Mouse (Mus musculus) hindbrain, embryonic 11.5 days (tissue): Measurements from ENCODE around the gene Fcgr1. TPM values are rescaled to one million over a fixed set of nuclear protein-coding genes. Genes with fewer than 3 reads are reported as not detected.

Source experiments
- ATAC-seq: fragments of 200-750 bp; cut with Nextera tagmentation; 2 replicates; pipeline ENCODE4 v1.8.0; 2017; ENCODE audit warnings: mild to moderate bottlenecking, moderate TSS enrichment, moderate library complexity; ENCODE audit not compliant: low FRiP score
- DNase-seq: peaks from one replicate; pipeline ENCODE4 v3.0.0-alpha.2; 2015; ENCODE audit warnings: low spot score
- H3K27ac ChIP-seq: fragments of 300-500 bp; sonication (generic); 2 replicates; pipeline ENCODE4 v1.5.1; 2014; ENCODE audit warnings: mild to moderate bottlenecking, low read depth, low read length
- H3K27me3 ChIP-seq: fragments of 300-500 bp; sonication (generic); 2 replicates; pipeline ENCODE4 v1.6.1; 2014; ENCODE audit warnings: mild to moderate bottlenecking, low read length, moderate library complexity, mixed read lengths; ENCODE audit not compliant: control insufficient read depth, insufficient read depth
- H3K36me3 ChIP-seq: fragments of 300-500 bp; sonication (generic); 2 replicates; pipeline ENCODE4 v1.6.1; 2014; ENCODE audit warnings: mild to moderate bottlenecking, low read length, moderate library complexity, mixed read lengths; ENCODE audit not compliant: control insufficient read depth, insufficient read depth
- H3K4me1 ChIP-seq: fragments of 300-500 bp; sonication (generic); replicated peaks from 2 replicates; pipeline ENCODE4 v1.6.1; 2014; ENCODE audit warnings: low read length, mixed read lengths; ENCODE audit not compliant: control insufficient read depth, insufficient read depth
- H3K4me2 ChIP-seq: fragments of 300-500 bp; sonication (generic); replicated peaks from 2 replicates; pipeline ENCODE4 v1.6.1; 2014; ENCODE audit warnings: mild to moderate bottlenecking, low read depth, low read length
- H3K4me3 ChIP-seq: fragments of 300-500 bp; sonication (generic); 2 replicates; pipeline ENCODE4 v1.5.1; 2014; ENCODE audit warnings: low read depth, low read length
- H3K9ac ChIP-seq: fragments of 300-500 bp; sonication (generic); 2 replicates; pipeline ENCODE4 v1.6.1; 2014; ENCODE audit warnings: low read depth, low read length
- H3K9me3 ChIP-seq: fragments of 300-500 bp; sonication (generic); 2 replicates; pipeline ENCODE4 v1.6.1; 2016; ENCODE audit warnings: low read length; ENCODE audit not compliant: control insufficient read depth
- WGBS: fragments of 180-500 bp; shearing (Covaris S2); extraction: QIAGEN DNeasy Blood & Tissue Kit; methylation state at CpG from one replicate; pipeline ENCODE4 v1.1.7; 2014; 5-methylcytosine and 5-hydroxymethylcytosine counted together
- polyA plus RNA-seq: library from polyadenylated mRNA; unstranded; fragments of >200 nt; fragmentation: Nextera tagmentation; extraction: Ambion mirVana; gene quantifications from 2 replicates; pipeline ENCODE4 v1.2.1, GENCODE M21; 2014

Gene Fcgr1
- polyA plus RNA-seq, 1 experiment from 2014 or later = 1.9 TPM

GRCm38 (mm10) chr3:96312341-96313098 is 18.8 kb upstream of the Fcgr1 start:
- no peaks in the 10 kb centered on the region for H3K4me1 ChIP-seq
- no peak overlapping the region for H3K4me2 ChIP-seq
- H3K4me3 ChIP-seq = no peak overlapping the region
- H3K27me3 ChIP-seq = no peaks in the 10 kb centered on the region
- DNase-seq (no peak), ATAC-seq (no peak)
- no peak overlapping the region for H3K9ac ChIP-seq
- 66% methylated on average over 8 of the region's 8 CpGs for WGBS
- no peaks in the 10 kb centered on the region for H3K9me3 ChIP-seq
- no peak overlapping the region for H3K27ac ChIP-seq
- H3K36me3 ChIP-seq = no peaks in the 10 kb centered on the region

DNA sequence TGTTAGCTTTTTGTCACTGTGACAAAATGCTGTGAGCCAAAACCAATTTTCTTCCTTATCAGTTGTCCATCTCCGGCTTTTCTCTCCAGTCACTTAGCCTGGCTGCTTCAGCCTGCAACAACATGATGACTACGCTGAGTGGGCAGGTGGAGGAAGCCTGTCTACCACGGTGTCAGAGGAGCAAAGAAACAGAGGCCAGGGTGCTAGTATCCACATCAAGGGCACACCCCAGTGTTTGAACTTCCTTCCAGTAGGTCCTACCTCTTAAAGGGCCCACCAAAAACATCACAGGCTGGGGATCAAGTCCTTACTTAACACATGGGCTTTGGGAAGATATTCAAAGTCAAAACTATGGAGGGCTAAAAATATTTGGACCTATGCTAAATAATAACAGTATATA is 15.7 kb upstream of the Fcgr1 start:
- Histone ChIP-seq H3K9me3 (no peaks in the 10 kb centered on the region), H3K9ac (no peak overlapping the region), H3K4me2 (no peak overlapping the region), H3K27ac (no peak overlapping the region), H3K27me3 (no peaks in the 10 kb centered on the region), H3K4me3 (no peak overlapping the region), H3K4me1 (no peaks in the 10 kb centered on the region), H3K36me3 (no peaks in the 10 kb centered on the region)
- no peak for ATAC-seq
- 58% methylated on average over 3 of the region's 3 CpGs for WGBS
- no peak for DNase-seq

- WGBS = 87% methylated on average over 9 of the region's 9 CpGs
- no peaks in the 10 kb centered on the region for H3K27me3 ChIP-seq
- H3K36me3 ChIP-seq = no peaks in the 10 kb centered on the region
- DNase-seq (no peak), ATAC-seq (no peak)
- H3K9ac ChIP-seq = no peak overlapping the region
- no peaks in the 10 kb centered on the region for H3K9me3 ChIP-seq
- no peak overlapping the region for H3K4me2 ChIP-seq
- no peak overlapping the region for H3K27ac ChIP-seq
- H3K4me1 ChIP-seq = no peaks in the 10 kb centered on the region
- no peak overlapping the region for H3K4me3 ChIP-seq
Observed at GRCm38 (mm10) chr3:96306506-96306905, 12.7 kb upstream of the Fcgr1 start.

- Histone ChIP-seq H3K9me3 (no peaks in the 10 kb centered on the region), H3K27ac (no peak overlapping the region), H3K27me3 (no peaks in the 10 kb centered on the region), H3K9ac (no peak overlapping the region), H3K4me2 (no peak overlapping the region), H3K4me1 (no peaks in the 10 kb centered on the region), H3K36me3 (no peaks in the 10 kb centered on the region), H3K4me3 (no peak overlapping the region)
- ATAC-seq = no peak
- WGBS = 81% methylated on average over 5 of the region's 5 CpGs
- no peak for DNase-seq
Observed at GRCm38 (mm10) chr3:96302076-96302475, 8.3 kb upstream of the Fcgr1 start.

GRCm38 (mm10) chr3:96300706-96301529 is 7.1 kb upstream of the Fcgr1 start:
- H3K27ac ChIP-seq = no peak overlapping the region
- WGBS = 75% methylated on average over 26 of the region's 26 CpGs
- H3K4me1 ChIP-seq = no peaks in the 10 kb centered on the region
- ATAC-seq (no peak), DNase-seq (no peak)
- H3K9me3 ChIP-seq = no peaks in the 10 kb centered on the region
- H3K4me3 ChIP-seq = no peak overlapping the region
- H3K27me3 ChIP-seq = no peaks in the 10 kb centered on the region
- no peaks in the 10 kb centered on the region for H3K36me3 ChIP-seq
- H3K4me2 ChIP-seq = no peak overlapping the region
- H3K9ac ChIP-seq = no peak overlapping the region

DNA sequence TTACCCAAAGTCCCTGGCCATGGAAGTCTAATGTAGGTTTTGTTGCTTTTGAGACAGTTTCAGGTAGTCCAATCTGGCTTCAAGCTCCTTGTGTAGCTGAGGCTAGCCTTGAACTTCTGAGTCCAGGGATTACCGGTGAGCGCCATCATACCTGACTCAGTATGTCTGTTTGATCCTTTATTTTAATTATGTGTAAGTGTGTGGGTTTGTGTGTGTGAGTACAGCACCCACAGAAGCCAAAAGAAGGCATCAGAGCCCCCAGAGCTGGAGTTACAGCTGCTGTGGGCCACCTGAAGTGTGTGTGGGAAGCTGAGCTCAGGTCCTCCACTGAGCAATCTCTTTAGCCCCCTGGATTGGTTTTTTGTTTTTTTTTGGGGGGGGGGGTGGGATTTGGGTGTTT is 5.8 kb upstream of the Fcgr1 start:
- ATAC-seq (no peak), DNase-seq (no peak)
- WGBS = 98% methylated on average over 2 of the region's 2 CpGs
- Histone ChIP-seq H3K4me3 (no peak overlapping the region), H3K4me1 (no peaks in the 10 kb centered on the region), H3K27ac (no peak overlapping the region), H3K9me3 (no peaks in the 10 kb centered on the region), H3K9ac (no peak overlapping the region), H3K4me2 (no peak overlapping the region), H3K36me3 (no peaks in the 10 kb centered on the region), H3K27me3 (no peaks in the 10 kb centered on the region)

DNA sequence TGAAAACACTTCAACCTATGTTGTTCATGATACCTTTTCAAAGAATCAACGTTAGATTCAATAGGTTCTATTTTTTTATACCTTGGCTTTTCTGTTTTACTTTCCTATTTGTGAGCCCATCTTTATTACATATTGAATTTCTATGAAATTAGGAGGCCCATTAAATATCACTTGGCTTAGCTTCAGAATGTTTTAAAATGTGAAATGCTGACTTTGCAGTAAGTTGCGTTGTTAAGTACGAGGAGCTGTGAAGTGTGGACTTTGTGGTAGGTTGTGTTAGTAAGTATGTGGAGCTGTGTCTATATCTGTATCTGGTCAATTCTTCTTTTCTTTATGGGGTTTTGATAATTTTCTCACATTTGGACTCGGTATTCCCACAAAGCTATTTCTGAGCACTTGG is 4.6 kb upstream of the Fcgr1 start:
- Histone ChIP-seq H3K9ac (no peak overlapping the region), H3K27ac (no peak overlapping the region), H3K4me3 (no peak overlapping the region), H3K27me3 (no peaks in the 10 kb centered on the region), H3K4me1 (no peaks in the 10 kb centered on the region), H3K36me3 (no peaks in the 10 kb centered on the region), H3K4me2 (no peak overlapping the region), H3K9me3 (no peaks in the 10 kb centered on the region)
- 90% methylated on average over 4 of the region's 4 CpGs for WGBS
- DNase-seq = no peak
- no peak for ATAC-seq

DNA sequence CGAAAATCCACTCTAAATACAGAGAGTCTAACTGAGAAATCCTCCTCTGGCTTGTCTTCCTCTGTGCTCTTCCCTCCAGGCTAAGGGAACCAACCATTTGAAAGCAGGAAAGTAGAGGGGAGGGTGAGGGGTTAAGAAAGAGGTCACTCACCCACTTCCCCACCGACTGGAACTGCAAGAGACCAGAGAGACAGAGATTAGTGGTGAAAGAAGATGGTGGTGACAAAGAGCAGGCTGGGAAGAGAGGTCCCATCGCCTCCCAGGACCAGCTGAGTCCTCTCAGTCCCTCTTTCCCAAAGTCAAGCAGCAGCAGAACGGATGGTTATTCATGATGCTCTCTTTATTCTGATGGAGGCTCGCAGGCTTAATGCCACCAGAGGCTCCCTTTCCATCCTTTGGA is 401 bp downstream of the Fcgr1 start:
- no peak for DNase-seq
- H3K4me3 ChIP-seq = no peak overlapping the region
- H3K4me1 ChIP-seq = no peaks in the 10 kb centered on the region
- H3K4me2 ChIP-seq = no peak overlapping the region
- WGBS = 57% methylated on average over 5 of the region's 5 CpGs
- no peak for ATAC-seq
- no peaks in the 10 kb centered on the region for H3K27me3 ChIP-seq
- no peak overlapping the region for H3K27ac ChIP-seq
- no peak overlapping the region for H3K9ac ChIP-seq
- H3K9me3 ChIP-seq = no peaks in the 10 kb centered on the region
- H3K36me3 ChIP-seq = no peaks in the 10 kb centered on the region

DNA sequence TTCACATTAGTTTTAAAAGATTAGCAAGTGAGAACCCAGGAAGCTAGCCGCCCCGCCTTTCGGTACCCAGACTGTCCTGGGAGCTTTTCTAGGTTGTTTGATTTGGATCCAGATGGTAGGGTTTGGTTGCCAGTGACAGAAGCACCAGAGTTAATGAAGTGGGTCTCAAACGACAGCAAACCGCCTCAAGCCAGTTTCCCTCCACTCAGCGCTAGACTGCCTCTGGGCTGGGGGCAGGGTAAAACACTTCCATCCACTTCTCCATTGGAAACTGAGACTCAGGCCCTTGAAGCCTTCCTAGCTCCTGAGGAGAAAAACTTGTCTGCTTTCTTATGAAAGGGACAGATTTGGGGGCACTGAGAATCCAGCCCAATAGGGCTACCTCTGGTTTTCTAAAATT is 1.1 kb downstream of the Fcgr1 start:
- H3K27me3 ChIP-seq = no peaks in the 10 kb centered on the region

More for the DNA sequence above, 1.1 kb downstream of the Fcgr1 start:
- H3K27ac ChIP-seq = no peak overlapping the region
- no peaks in the 10 kb centered on the region for H3K36me3 ChIP-seq
- H3K9me3 ChIP-seq = no peaks in the 10 kb centered on the region
- no peak for ATAC-seq
- H3K4me3 ChIP-seq = no peak overlapping the region
- DNase-seq = no peak
- no peaks in the 10 kb centered on the region for H3K4me1 ChIP-seq
- WGBS = 65% methylated on average over 6 of the region's 6 CpGs
- no peak overlapping the region for H3K4me2 ChIP-seq
- no peak overlapping the region for H3K9ac ChIP-seq
